ENCODE assay signal across 22 mouse cellular contexts in the genomic region with DNA sequence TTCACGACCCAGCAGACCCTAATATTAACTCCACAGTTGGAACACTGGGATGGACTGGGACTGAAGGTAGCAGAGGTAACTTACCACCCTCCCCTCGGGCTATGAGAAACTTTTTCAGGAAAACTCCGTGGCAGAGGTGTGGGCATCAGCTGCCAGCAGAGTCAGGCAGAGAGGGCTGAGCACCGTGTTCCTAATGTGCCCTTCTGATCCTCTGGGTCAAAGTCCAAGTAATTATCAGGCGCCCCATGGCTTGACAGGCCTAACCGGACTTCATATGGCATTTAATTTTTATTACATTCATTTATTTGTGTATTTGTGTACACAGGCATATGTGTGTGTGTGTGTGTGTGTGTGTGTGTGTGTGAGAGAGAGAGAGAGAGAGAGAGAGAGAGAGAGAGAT. TPM values are rescaled to one million over a fixed set of nuclear protein-coding genes. Genes with fewer than 3 reads are reported as not detected.
DNase-seq lines count a peak whose midpoint lies in the region; ATAC-seq and TF ChIP-seq lines count a peak whose summit lies in the region.
"Had no signal": no experiment of that assay in that cellular context is flagged by ENCODE, and none has a peak within 500 bp of the region (broad histone marks: within the 10 kb centered on the region; RNA-seq: fewer than 3 reads in every experiment).

No protein-coding gene starts in this region.

- WGBS in kidney, adult 2 months: 34% methylated on average over 6 of the region's 6 CpGs
- WGBS in lung, postnatal 0 days: 58% methylated on average over 6 of the region's 6 CpGs
- WGBS in stomach, postnatal 0 days: 57% methylated on average over 6 of the region's 6 CpGs

- no peak overlapping the region for H3K4me2 ChIP-seq in lung, postnatal 0 days (replicated peaks; ENCODE audit: low read depth, low read length)
- no peak overlapping the region for H3K4me2 ChIP-seq in stomach, postnatal 0 days (replicated peaks; ENCODE audit: low read depth)
- H3K4me2 ChIP-seq: embryonic facial prominence, embryonic 12.5 days; embryonic facial prominence, embryonic 15.5 days; heart, embryonic 11.5 days; hindbrain, embryonic 12.5 days; hindbrain, embryonic 15.5 days had no signal

- H3K4me1 ChIP-seq in kidney, adult 2 months (ENCODE audit: control insufficient read depth, insufficient read depth, low read length): peaks cover 8% of the 10 kb centered on the region; the same call in 1 of the 2 replicates
- peaks cover 4% of the 10 kb centered on the region; the same call in 1 of the 2 replicates for H3K4me1 ChIP-seq in lung, postnatal 0 days (ENCODE audit: insufficient read depth, low read depth, low read length)
- no peaks in the 10 kb centered on the region for H3K4me1 ChIP-seq in stomach, postnatal 0 days (replicated peaks; ENCODE audit: control insufficient read depth, insufficient read depth)
- H3K4me1 ChIP-seq: embryonic facial prominence, embryonic 12.5 days; hindbrain, embryonic 12.5 days; hindbrain, embryonic 15.5 days had no signal

- no peak for ATAC-seq in lung, postnatal 0 days
- no peak for ATAC-seq in stomach, postnatal 0 days (ENCODE audit: low FRiP score, low TSS enrichment)
- ATAC-seq: activated CD4-positive, CD25-positive, alpha-beta regulatory T cell, adult 4 months; forebrain, embryonic 14.5 days; forebrain, postnatal 0 days had no signal

- H3K27ac ChIP-seq in kidney, adult 2 months (ENCODE audit: insufficient read depth, low read depth, low read length): no peak overlapping the region
- peak overlapping the region; percentile 38 for H3K27ac ChIP-seq in lung, postnatal 0 days (ENCODE audit: low read length)
- no peak overlapping the region for H3K27ac ChIP-seq in stomach, postnatal 0 days (replicated peaks)
- H3K27ac ChIP-seq: embryonic facial prominence, embryonic 12.5 days; embryonic facial prominence, embryonic 15.5 days; gastrocnemius, adult 2 months; hindbrain, embryonic 12.5 days; hindbrain, embryonic 15.5 days had no signal

- H3K36me3 ChIP-seq in kidney, adult 2 months (ENCODE audit: control insufficient read depth, insufficient read depth, low read length): no peaks in the 10 kb centered on the region
- no peaks in the 10 kb centered on the region for H3K36me3 ChIP-seq in lung, postnatal 0 days (ENCODE audit: insufficient read depth, low read length)
- H3K36me3 ChIP-seq in stomach, postnatal 0 days (ENCODE audit: control insufficient read depth, insufficient read depth, low read length): no peaks in the 10 kb centered on the region
- H3K36me3 ChIP-seq: embryonic facial prominence, embryonic 12.5 days; embryonic facial prominence, embryonic 15.5 days; hindbrain, embryonic 12.5 days; hindbrain, embryonic 15.5 days had no signal

- H3K9ac ChIP-seq in lung, postnatal 0 days (replicated peaks; ENCODE audit: low read depth): no peak overlapping the region
- H3K9ac ChIP-seq in stomach, postnatal 0 days (ENCODE audit: low read length): no peak overlapping the region
- H3K9ac ChIP-seq: embryonic facial prominence, embryonic 12.5 days; embryonic facial prominence, embryonic 15.5 days; forebrain, postnatal 0 days; hindbrain, embryonic 12.5 days; hindbrain, embryonic 15.5 days had no signal

- no peak for TF ChIP-seq EP300 in lung, postnatal 0 days (IDR thresholded peaks at IDR 0.05)
- no peak for TF ChIP-seq EP300 in stomach, postnatal 0 days (optimal IDR thresholded peaks at IDR 0.05)

- no peak for TF ChIP-seq POLR2A in kidney, adult 2 months (IDR thresholded peaks at IDR 0.05; ENCODE audit: low read depth, low read length)

- DNase-seq in kidney, adult 2 months: peak; percentile 65
- DNase-seq in kidney, postnatal 25 days: no peak
- no peak for DNase-seq in lung, postnatal 0 days (ENCODE audit: low spot score)
- DNase-seq in lung, adult 18-20 months: no peak
- DNase-seq in stomach, postnatal 0 days (ENCODE audit: low spot score): peak; percentile 44
- DNase-seq in cerebellum, adult 9-11 months: no peak
- DNase-seq: adrenal gland, postnatal 10 days; adrenal gland, postnatal 36 days; cerebellum, adult 18-20 months; cerebellum, adult 9-10 months; cerebellum, postnatal 25 days; forebrain, postnatal 0 days; gastrocnemius, adult 2 months; gastrocnemius, postnatal 14 days; heart, adult 11 months had no signal

- H3K27me3 ChIP-seq in kidney, adult 2 months (replicated peaks; ENCODE audit: control insufficient read depth, insufficient read depth, low read length): no peaks in the 10 kb centered on the region
- H3K27me3 ChIP-seq in lung, postnatal 0 days (replicated peaks; ENCODE audit: insufficient read depth, low read length): no peaks in the 10 kb centered on the region
- H3K27me3 ChIP-seq in stomach, postnatal 0 days (ENCODE audit: control insufficient read depth, insufficient read depth, low read length): no peaks in the 10 kb centered on the region
- H3K27me3 ChIP-seq: embryonic facial prominence, embryonic 12.5 days; embryonic facial prominence, embryonic 15.5 days; hindbrain, embryonic 12.5 days; hindbrain, embryonic 15.5 days had no signal

- no peak for TF ChIP-seq CTCF in kidney, adult 2 months (conservative IDR thresholded peaks at IDR 0.05; ENCODE audit: insufficient read depth, insufficient read length, low read depth, low read length)
- no peak for TF ChIP-seq CTCF in lung, postnatal 0 days (IDR thresholded peaks at IDR 0.05)
- TF ChIP-seq CTCF in stomach, postnatal 0 days (IDR thresholded peaks at IDR 0.05; ENCODE audit: low read depth): no peak

- H3K4me3 ChIP-seq in kidney, adult 2 months (ENCODE audit: insufficient read depth, low read depth, low read length): no peak overlapping the region
- no peak overlapping the region for H3K4me3 ChIP-seq in lung, postnatal 0 days (ENCODE audit: low read depth, low read length)
- no peak overlapping the region for H3K4me3 ChIP-seq in stomach, postnatal 0 days (ENCODE audit: low read depth, low read length)
- H3K4me3 ChIP-seq: embryonic facial prominence, embryonic 12.5 days; embryonic facial prominence, embryonic 15.5 days; gastrocnemius, adult 2 months; hindbrain, embryonic 12.5 days; hindbrain, embryonic 15.5 days had no signal

- no peaks in the 10 kb centered on the region for H3K9me3 ChIP-seq in lung, postnatal 0 days (ENCODE audit: low read length)
- H3K9me3 ChIP-seq in stomach, postnatal 0 days (ENCODE audit: control insufficient read depth, low read length): no peaks in the 10 kb centered on the region
- H3K9me3 ChIP-seq: embryonic facial prominence, embryonic 12.5 days; embryonic facial prominence, embryonic 15.5 days; hindbrain, embryonic 12.5 days; hindbrain, embryonic 15.5 days had no signal

RNA-seq across cellular contexts. Expression of a gene that starts 23.2 kb away (rescaled TPM):
- polyA plus RNA-seq in kidney, adult 2 months (2012; rRNA removed): 0.31 and 0.53 TPM in 2 replicates
- 68.0 and 95.2 TPM in 2 replicates for polyA plus RNA-seq in lung, postnatal 0 days (2015; fragmentation: Nextera tagmentation; extraction: Ambion mirVana)
- 5.9 and 6.7 TPM in 2 replicates for polyA plus RNA-seq in stomach, postnatal 0 days (2015; fragmentation: Nextera tagmentation; extraction: Ambion mirVana)
- polyA plus RNA-seq: activated CD4-positive, CD25-positive, alpha-beta regulatory T cell, adult 4 months had no signal

RNA-seq across cellular contexts. Expression of a gene that starts 46.9 kb away (rescaled TPM):
- 669 and 682 TPM in 2 replicates for polyA plus RNA-seq in kidney, adult 2 months (2012; rRNA removed)
- polyA plus RNA-seq in lung, postnatal 0 days (2015; fragmentation: Nextera tagmentation; extraction: Ambion mirVana): 318 and 331 TPM in 2 replicates
- 472 and 500 TPM in 2 replicates for polyA plus RNA-seq in stomach, postnatal 0 days (2015; fragmentation: Nextera tagmentation; extraction: Ambion mirVana)

RNA-seq across cellular contexts. Expression of a gene that starts 47.4 kb away (rescaled TPM):
- 5.8 and 7.5 TPM in 2 replicates for polyA plus RNA-seq in kidney, adult 2 months (2012; rRNA removed)
- polyA plus RNA-seq in lung, postnatal 0 days (2015; fragmentation: Nextera tagmentation; extraction: Ambion mirVana): 3.4 and 3.6 TPM in 2 replicates
- polyA plus RNA-seq in stomach, postnatal 0 days (2015; fragmentation: Nextera tagmentation; extraction: Ambion mirVana): 4.2 and 4.3 TPM in 2 replicates

RNA-seq across cellular contexts. Expression of a gene that starts 47.6 kb away (rescaled TPM):
- polyA plus RNA-seq in kidney, adult 2 months (2012; rRNA removed): 4.6 and 4.7 TPM in 2 replicates
- polyA plus RNA-seq in lung, postnatal 0 days (2015; fragmentation: Nextera tagmentation; extraction: Ambion mirVana): 8.1 and 11.5 TPM in 2 replicates
- 3.8 and 4.0 TPM in 2 replicates for polyA plus RNA-seq in stomach, postnatal 0 days (2015; fragmentation: Nextera tagmentation; extraction: Ambion mirVana)

Comparison
In these comparisons a context has a peak if more than half of its experiments do, and no peak if none do; other contexts are left out.
1. DNase-seq: peak in kidney, adult 2 months (single experiment) and stomach, postnatal 0 days (single experiment); none in kidney, postnatal 25 days (0 of 2), lung, postnatal 0 days (single experiment), lung, adult 18-20 months (0 of 2) and cerebellum, adult 9-11 months (single experiment).